Mouse (Mus musculus) limb, embryonic 12.5 days (tissue): ENCODE measurements around the gene Nadk. TPM values are rescaled to one million over a fixed set of nuclear protein-coding genes. Genes with fewer than 3 reads are reported as not detected.

Source experiments
- ATAC-seq: fragments of 200-750 bp; cut with Nextera tagmentation; 2 replicates; pipeline ENCODE4 v1.8.0; 2017; ENCODE audit warnings: low read depth, moderate TSS enrichment; ENCODE audit not compliant: insufficient number of reproducible peaks, insufficient read depth, low FRiP score, low TSS enrichment
- H3K27ac ChIP-seq: fragments of 300-500 bp; sonication (generic); 2 replicates; pipeline ENCODE4 v1.5.1; 2016; ENCODE audit warnings: mild to moderate bottlenecking, moderate library complexity
- H3K27me3 ChIP-seq: fragments of 300-500 bp; sonication (generic); 2 replicates; pipeline ENCODE4 v1.6.1; 2016; ENCODE audit warnings: mild to moderate bottlenecking, moderate library complexity
- H3K36me3 ChIP-seq: fragments of 300-500 bp; sonication (generic); 2 replicates; pipeline ENCODE4 v1.6.1; 2016; ENCODE audit warnings: mild to moderate bottlenecking, moderate library complexity
- H3K4me1 ChIP-seq: fragments of 300-500 bp; sonication (generic); replicated peaks from 2 replicates; pipeline ENCODE4 v1.6.1; 2016
- H3K4me2 ChIP-seq: fragments of 300-500 bp; sonication (generic); 2 replicates; pipeline ENCODE4 v1.6.1; 2016; ENCODE audit warnings: mild to moderate bottlenecking, moderate library complexity
- H3K4me3 ChIP-seq: fragments of 300-500 bp; sonication (generic); replicated peaks from 2 replicates; pipeline ENCODE4 v1.5.1; 2016; ENCODE audit warnings: mild to moderate bottlenecking
- H3K9ac ChIP-seq: fragments of 300-500 bp; sonication (generic); replicated peaks from 2 replicates; pipeline ENCODE4 v1.6.1; 2016; ENCODE audit warnings: mild to moderate bottlenecking, moderate library complexity
- H3K9me3 ChIP-seq: fragments of 300-500 bp; sonication (generic); 2 replicates; pipeline ENCODE4 v1.6.1; 2016; ENCODE audit warnings: mild to moderate bottlenecking, moderate library complexity
- WGBS: fragments of 180-500 bp; shearing (Covaris S2); methylation state at CpG from one replicate; pipeline ENCODE4 v1.1.7; 2016; 5-methylcytosine and 5-hydroxymethylcytosine counted together
- polyA plus RNA-seq: library from polyadenylated mRNA; unstranded; fragments of >200 nt; fragmentation: Nextera tagmentation; extraction: Ambion mirVana; gene quantifications from 2 replicates; pipeline ENCODE4 v1.2.1, GENCODE M21; 2016

Gene Nadk
- polyA plus RNA-seq, 1 experiment from 2014 or later = 95.4 TPM

GRCm38 (mm10) chr4:155589356-155589755, 27.2 kb downstream of the Nadk start:
- H3K4me3 ChIP-seq = no peak overlapping the region

GRCm38 (mm10) chr4:155591012-155591719, 29.0 kb downstream of the Nadk start:
- H3K36me3 ChIP-seq = peaks cover 51% of the 10 kb centered on the region
- no peak overlapping the region for H3K4me2 ChIP-seq
- H3K27me3 ChIP-seq = no peaks in the 10 kb centered on the region
- no peaks in the 10 kb centered on the region for H3K4me1 ChIP-seq
- no peak overlapping the region for H3K4me3 ChIP-seq
- no peak for ATAC-seq
- no peaks in the 10 kb centered on the region for H3K9me3 ChIP-seq
- no peak overlapping the region for H3K27ac ChIP-seq
- 86% methylated on average over 7 of the region's 7 CpGs for WGBS
- no peak overlapping the region for H3K9ac ChIP-seq

More at GRCm38 (mm10) chr4:155589356-155589755, 27.2 kb downstream of the Nadk start:
- Histone ChIP-seq H3K36me3 (peaks cover 70% of the 10 kb centered on the region), H3K9me3 (no peaks in the 10 kb centered on the region), H3K9ac (no peak overlapping the region), H3K4me2 (no peak overlapping the region), H3K27me3 (no peaks in the 10 kb centered on the region), H3K27ac (no peak overlapping the region), H3K4me1 (no peaks in the 10 kb centered on the region)
- no peak for ATAC-seq
- WGBS = 92% methylated on average over 5 of the region's 5 CpGs

GRCm38 (mm10) chr4:155593780-155594179, 31.6 kb downstream of the Nadk start:
- WGBS = 67% methylated on average over 1 of the region's 1 CpGs

GRCm38 (mm10) chr4:155595777-155596176, 33.6 kb downstream of the Nadk start:
- Histone ChIP-seq H3K4me3 (no peak overlapping the region), H3K27me3 (no peaks in the 10 kb centered on the region), H3K27ac (no peak overlapping the region), H3K4me1 (no peaks in the 10 kb centered on the region), H3K9me3 (no peaks in the 10 kb centered on the region), H3K36me3 (peaks cover 7% of the 10 kb centered on the region; the same call in 1 of the 2 replicates), H3K4me2 (no peak overlapping the region), H3K9ac (no peak overlapping the region)
- ATAC-seq = no peak
- WGBS = 91% methylated on average over 3 of the region's 3 CpGs

More at GRCm38 (mm10) chr4:155593780-155594179, 31.6 kb downstream of the Nadk start:
- no peak overlapping the region for H3K9ac ChIP-seq
- H3K4me3 ChIP-seq = no peak overlapping the region
- H3K36me3 ChIP-seq = peaks cover 25% of the 10 kb centered on the region
- no peak for ATAC-seq
- no peaks in the 10 kb centered on the region for H3K4me1 ChIP-seq
- no peaks in the 10 kb centered on the region for H3K27me3 ChIP-seq
- H3K4me2 ChIP-seq = no peak overlapping the region
- no peaks in the 10 kb centered on the region for H3K9me3 ChIP-seq
- no peak overlapping the region for H3K27ac ChIP-seq

- Histone ChIP-seq H3K36me3 (no peaks in the 10 kb centered on the region), H3K27me3 (no peaks in the 10 kb centered on the region), H3K9ac (no peak overlapping the region), H3K4me2 (no peak overlapping the region), H3K4me3 (no peak overlapping the region), H3K4me1 (no peaks in the 10 kb centered on the region), H3K27ac (no peak overlapping the region), H3K9me3 (no peaks in the 10 kb centered on the region)
- 87% methylated on average over 5 of the region's 5 CpGs for WGBS
- no peak for ATAC-seq
These were observed 34.4 kb downstream of the Nadk start for GRCm38 (mm10) chr4:155596606-155597005.

GRCm38 (mm10) chr4:155598536-155598935, 36.4 kb downstream of the Nadk start:
- Histone ChIP-seq H3K4me2 (no peak overlapping the region), H3K4me1 (peaks cover 5% of the 10 kb centered on the region), H3K4me3 (no peak overlapping the region), H3K36me3 (peaks cover 4% of the 10 kb centered on the region; the same call in 1 of the 2 replicates), H3K27me3 (no peaks in the 10 kb centered on the region), H3K27ac (no peak overlapping the region), H3K9ac (no peak overlapping the region), H3K9me3 (no peaks in the 10 kb centered on the region)
- no peak for ATAC-seq
- WGBS = 19% methylated on average over 20 of the region's 20 CpGs

GRCm38 (mm10) chr4:155599901-155600825, 38.0 kb downstream of the Nadk start:
- Histone ChIP-seq H3K4me3 (peak overlapping the region; percentile 99), H3K9ac (peak overlapping the region; percentile 88; the same call in 1 of the 2 replicates), H3K27me3 (no peaks in the 10 kb centered on the region), H3K4me2 (peak overlapping the region; percentile 91), H3K27ac (no peak overlapping the region), H3K9me3 (no peaks in the 10 kb centered on the region), H3K4me1 (peaks cover 5% of the 10 kb centered on the region), H3K36me3 (peaks cover 19% of the 10 kb centered on the region; the same call in 1 of the 2 replicates)
- 89% methylated on average over 11 of the region's 11 CpGs for WGBS
- no peak for ATAC-seq

- H3K27ac ChIP-seq = peak within 1 kb of the TSS; percentile 99
- ATAC-seq = peak; percentile 94
- H3K36me3 ChIP-seq = peaks cover 29% of the 10 kb centered on the region; the same call in 1 of the 2 replicates
- H3K9ac ChIP-seq = peak within 1 kb of the TSS; percentile 88
- H3K4me3 ChIP-seq = peak within 1 kb of the TSS; percentile 99
- H3K4me2 ChIP-seq = peak within 1 kb of the TSS; percentile 91
- H3K9me3 ChIP-seq = no peaks in the 10 kb centered on the region
- H3K27me3 ChIP-seq = no peaks in the 10 kb centered on the region
- 1% methylated on average over 63 of the region's 65 CpGs for WGBS
- H3K4me1 ChIP-seq = peaks cover 5% of the 10 kb centered on the region
These were observed 39.2 kb downstream of the Nadk start, which contains the start of gene Slc35e2 for GRCm38 (mm10) chr4:155601091-155601996. TSS of gene Slc35e2 (plus strand) at chr4:155601416.

- Histone ChIP-seq H3K9ac (peak overlapping the region; percentile 88), H3K4me1 (peaks cover 5% of the 10 kb centered on the region), H3K36me3 (peaks cover 33% of the 10 kb centered on the region; the same call in 1 of the 2 replicates), H3K4me2 (peak overlapping the region; percentile 91), H3K27ac (peak overlapping the region; percentile 99), H3K9me3 (no peaks in the 10 kb centered on the region), H3K27me3 (no peaks in the 10 kb centered on the region), H3K4me3 (peak overlapping the region; percentile 99)
- peak; percentile 67 for ATAC-seq
- 1% methylated on average over 31 of the region's 31 CpGs for WGBS
These were observed 39.8 kb downstream of the Nadk start for GRCm38 (mm10) chr4:155601997-155602456.

GRCm38 (mm10) chr4:155602753-155603152, 40.6 kb downstream of the Nadk start:
- Histone ChIP-seq H3K36me3 (peaks cover 37% of the 10 kb centered on the region; the same call in 1 of the 2 replicates), H3K4me1 (peaks cover 5% of the 10 kb centered on the region), H3K9me3 (no peaks in the 10 kb centered on the region), H3K27ac (no peak overlapping the region), H3K27me3 (no peaks in the 10 kb centered on the region), H3K9ac (no peak overlapping the region), H3K4me3 (peak overlapping the region; percentile 99), H3K4me2 (peak overlapping the region; percentile 91)
- 95% methylated on average over 1 of the region's 1 CpGs for WGBS
- no peak for ATAC-seq
